Mouse (Mus musculus) retina, postnatal 7 days (tissue): ENCODE results near the gene Glipr1l1.
"Not testable (repeated sequence)": the region's sequence is repeated elsewhere in the genome, so short reads cannot be mapped to it uniquely, and the experiment has no call there.

Experiments
- DNase-seq: peaks from one replicate; pipeline ENCODE4 v3.0.0-alpha.2; 2012; ENCODE audit warnings: low read depth, low spot score

The Glipr1l1 gene

GRCm38 (mm10) chr10:112059702-112060582 is at the start of gene Glipr1l1:
Gene Glipr1l1 (plus strand): TSS chr10:112060189.
- peak; percentile 42 for DNase-seq

GRCm38 (mm10) chr10:112023585-112023984 is 36.4 kb upstream of the Glipr1l1 start:
- no peak for DNase-seq

- not testable (repeated sequence) for DNase-seq
Measured at GRCm38 (mm10) chr10:112028689-112029088, 31.3 kb upstream of the Glipr1l1 start.

DNA sequence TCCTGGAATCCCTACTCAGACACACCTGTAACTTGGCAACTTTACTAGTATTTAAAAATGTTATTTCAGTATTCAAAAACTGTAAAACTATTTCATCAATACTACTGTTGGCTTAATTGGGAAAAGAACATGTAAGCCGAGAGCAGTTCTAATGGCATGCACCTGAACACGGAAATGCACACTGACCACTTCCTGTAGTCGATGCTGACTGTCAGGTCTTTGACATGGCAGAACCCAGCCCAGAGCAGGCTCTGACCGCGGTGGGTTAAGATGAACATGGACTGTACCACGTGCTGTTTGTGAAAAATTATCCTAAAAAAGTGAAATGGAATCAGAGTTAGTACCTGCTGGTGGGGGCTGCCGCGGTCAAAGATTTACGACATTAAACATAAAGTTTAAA is 16.5 kb upstream of the Glipr1l1 start:
- not testable (repeated sequence) for DNase-seq

GRCm38 (mm10) chr10:112044283-112044682 is 15.7 kb upstream of the Glipr1l1 start:
- not testable (repeated sequence) for DNase-seq

DNA sequence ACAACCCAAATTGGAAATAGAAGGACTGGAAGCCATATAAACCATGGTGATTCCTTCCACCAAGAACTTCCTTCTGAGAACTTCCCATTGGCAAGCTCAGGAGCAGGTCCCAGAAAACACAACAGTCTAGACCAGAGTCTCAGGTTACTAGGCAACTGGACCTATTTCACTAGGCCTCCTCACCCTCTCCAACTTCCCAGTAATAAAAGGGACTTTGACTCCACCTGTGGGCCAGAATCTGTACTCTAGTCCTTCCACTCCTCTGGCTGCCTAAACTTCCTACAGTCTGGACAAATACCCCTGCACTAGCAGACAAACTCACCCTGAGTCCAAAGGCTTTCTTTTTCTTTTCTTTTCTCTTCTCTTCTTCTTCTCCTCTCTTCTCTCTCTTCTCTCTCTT is 8.8 kb upstream of the Glipr1l1 start:
- no peak for DNase-seq

GRCm38 (mm10) chr10:112051956-112052355 is 8.0 kb upstream of the Glipr1l1 start:
- not testable (repeated sequence) for DNase-seq

DNA sequence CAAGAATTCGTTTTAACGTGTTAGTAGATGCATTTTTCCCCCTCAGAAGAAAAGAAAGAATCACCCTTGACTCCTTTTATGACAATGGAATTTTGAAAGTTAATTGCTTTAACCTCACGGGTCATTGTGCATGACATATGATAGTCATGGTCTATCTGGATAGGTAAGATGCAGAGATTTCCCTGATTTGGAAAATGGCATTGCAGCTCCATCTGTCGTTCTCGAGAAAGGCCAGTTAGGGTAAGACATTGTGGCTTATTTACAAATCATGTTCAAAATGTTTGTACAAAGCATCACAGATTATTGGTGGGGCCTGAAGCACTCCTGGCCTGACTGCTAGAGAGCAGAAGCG is 570 bp downstream of the Glipr1l1 start:
- not testable (repeated sequence) for DNase-seq

DNA sequence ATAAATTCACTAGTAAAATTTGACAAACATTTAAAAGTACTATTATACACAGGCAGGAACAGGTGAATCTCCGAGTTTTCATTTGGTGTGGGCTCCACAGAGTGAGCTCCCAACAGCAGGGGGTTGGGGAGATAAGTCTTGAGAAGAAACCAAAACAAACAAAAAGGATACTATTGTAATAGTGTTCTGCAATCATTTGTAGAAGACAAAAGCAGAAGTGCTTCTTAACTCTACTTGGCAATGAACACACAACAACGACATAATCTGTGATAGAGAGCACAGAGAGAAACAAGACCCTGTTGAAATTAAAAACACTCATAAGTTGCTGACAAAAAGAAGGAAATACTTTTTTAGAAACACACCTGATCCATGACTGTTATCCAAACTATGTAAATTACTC is 20.1 kb downstream of the Glipr1l1 start:
- no peak for DNase-seq

DNA sequence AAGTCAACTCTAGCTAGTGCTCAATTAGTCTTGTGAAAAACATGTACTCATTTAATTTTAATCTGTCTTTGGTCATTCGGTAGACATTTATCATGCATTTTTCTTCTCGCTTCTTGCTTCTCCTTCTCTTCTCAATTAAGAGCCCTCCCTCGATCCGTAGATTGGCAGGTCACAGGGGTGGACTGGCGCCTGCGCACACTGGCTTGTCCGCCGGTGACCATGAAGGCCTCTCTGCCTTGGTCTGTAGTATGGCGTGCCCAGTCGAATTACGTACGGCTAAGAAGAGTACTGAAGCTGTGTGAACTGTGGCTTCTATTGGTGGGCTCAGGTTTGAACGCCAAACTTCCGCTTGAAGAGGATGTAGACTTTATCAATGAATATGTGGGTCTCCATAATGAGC is 23.2 kb downstream of the Glipr1l1 start, which contains the start of gene Glipr1l2:
TSS of gene Glipr1l2 (plus strand) at position 198 of the 400 bp plus-strand sequence.
- no peak for DNase-seq

DNA sequence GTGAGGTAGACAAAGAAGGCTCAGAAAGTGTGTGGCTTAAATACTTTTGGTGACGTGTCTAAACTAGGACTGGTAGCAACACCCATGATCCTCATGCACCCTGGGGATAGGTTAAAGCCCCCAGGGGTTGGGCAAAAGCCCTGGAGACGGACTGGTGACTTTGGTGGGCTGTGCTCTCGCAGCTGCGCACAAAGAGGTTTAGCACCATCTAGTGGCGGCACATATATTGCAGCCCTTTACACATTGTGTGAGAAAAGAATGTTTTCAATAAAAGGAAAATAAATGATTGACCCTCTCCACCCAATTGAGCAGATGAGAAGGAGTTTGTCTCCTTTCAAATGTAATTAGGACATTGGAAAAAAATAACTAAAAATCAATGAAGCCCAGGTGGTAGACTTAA is 45.8 kb downstream of the Glipr1l1 start:
- not testable (repeated sequence) for DNase-seq

GRCm38 (mm10) chr10:112110401-112110800 is 50.4 kb downstream of the Glipr1l1 start:
- DNase-seq = no peak

DNA sequence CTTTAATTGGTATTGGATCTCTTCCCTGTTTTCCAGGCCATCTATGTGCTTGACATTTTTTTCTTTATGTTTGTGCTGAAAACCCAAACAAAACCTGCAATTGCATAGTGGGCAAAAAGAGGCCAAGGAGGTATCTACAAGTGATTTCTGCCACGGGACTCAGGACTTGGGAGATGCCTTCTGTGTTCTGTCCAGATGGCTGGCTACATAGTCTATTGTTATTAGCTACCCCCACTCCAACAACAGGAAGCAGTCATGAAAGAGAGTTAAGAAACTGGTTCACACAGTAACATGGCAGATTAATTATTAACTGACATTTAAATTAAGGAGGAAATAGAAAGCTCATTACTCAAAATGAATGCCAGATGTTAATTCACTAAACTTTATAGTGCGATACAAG is 65.1 kb downstream of the Glipr1l1 start:
- not testable (repeated sequence) for DNase-seq

DNA sequence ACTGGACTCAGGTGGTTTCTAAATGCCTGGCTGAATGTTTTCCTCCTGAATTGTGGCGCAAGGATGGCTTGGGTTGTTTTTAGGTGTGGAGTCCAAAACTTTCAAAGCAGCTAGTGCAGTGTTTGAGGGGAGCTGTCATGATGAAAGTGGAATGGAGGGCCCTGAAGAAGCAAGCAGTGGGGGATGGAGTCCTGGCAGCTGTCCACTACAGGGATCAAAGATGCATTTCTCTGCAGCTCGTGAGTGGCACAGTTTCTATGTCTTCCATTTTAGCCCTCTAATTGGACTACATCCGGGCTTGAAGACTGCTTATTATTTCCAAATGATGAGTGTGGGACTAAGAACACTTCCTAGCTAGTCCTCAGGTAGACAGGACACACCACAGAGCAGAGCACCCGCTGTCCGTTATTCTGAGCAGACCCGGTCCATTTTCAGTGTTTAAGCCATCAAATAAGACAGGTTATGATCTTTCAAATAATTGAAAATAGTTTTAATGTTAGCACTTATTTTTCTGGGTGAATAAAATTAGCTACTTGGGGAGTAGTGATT is 67.8 kb downstream of the Glipr1l1 start:
- not testable (repeated sequence) for DNase-seq
